Mouse (Mus musculus): ENCODE data around the gene Med12l. TPM values are rescaled to one million over a fixed set of nuclear protein-coding genes. Genes with fewer than 3 reads are reported as not detected.

The Med12l gene
- polyA plus RNA-seq, 1 experiment from 2014 or later, result 2.4 TPM

GRCm38 (mm10) chr3:59077278-59077677 lies 71.7 kb downstream of the Med12l start:
- Histone ChIP-seq H3K4me2 (no peak overlapping the region), H3K27ac (no peak overlapping the region), H3K4me3 (replicated peaks) (no peak overlapping the region), H3K9me3 (replicated peaks) (no peaks in the 10 kb centered on the region), H3K9ac (no peak overlapping the region), H3K36me3 (no peaks in the 10 kb centered on the region), H3K27me3 (no peaks in the 10 kb centered on the region), H3K4me1 (peaks cover 14% of the 10 kb centered on the region)
- WGBS, result 47% methylated on average over 4 of the region's 4 CpGs
- no peak for ATAC-seq (replicated peaks; ENCODE audit: low FRiP score)

GRCm38 (mm10) chr3:59078585-59078984 lies 73.0 kb downstream of the Med12l start:
- 56% methylated on average over 11 of the region's 11 CpGs for WGBS
- H3K4me3 ChIP-seq (replicated peaks), result no peak overlapping the region
- ATAC-seq (replicated peaks; ENCODE audit: low FRiP score), result no peak
- H3K27me3 ChIP-seq, result no peaks in the 10 kb centered on the region
- H3K36me3 ChIP-seq, result no peaks in the 10 kb centered on the region
- no peak overlapping the region for H3K4me2 ChIP-seq
- H3K9me3 ChIP-seq (replicated peaks), result no peaks in the 10 kb centered on the region
- no peak overlapping the region for H3K9ac ChIP-seq
- no peak overlapping the region for H3K27ac ChIP-seq
- H3K4me1 ChIP-seq, result peaks cover 14% of the 10 kb centered on the region

- Histone ChIP-seq H3K27ac (no peak overlapping the region), H3K4me1 (peaks cover 14% of the 10 kb centered on the region), H3K36me3 (no peaks in the 10 kb centered on the region), H3K27me3 (no peaks in the 10 kb centered on the region), H3K9me3 (replicated peaks) (no peaks in the 10 kb centered on the region), H3K4me3 (replicated peaks) (no peak overlapping the region), H3K9ac (no peak overlapping the region), H3K4me2 (no peak overlapping the region)
- ATAC-seq (replicated peaks; ENCODE audit: low FRiP score), result no peak
- 43% methylated on average over 4 of the region's 4 CpGs for WGBS
Measured at GRCm38 (mm10) chr3:59079327-59079726, 73.7 kb downstream of the Med12l start.

- 9% methylated on average over 6 of the region's 6 CpGs for WGBS
- peak; percentile 74 for ATAC-seq (replicated peaks; ENCODE audit: low FRiP score)
- Histone ChIP-seq H3K4me3 (replicated peaks) (no peak overlapping the region), H3K9me3 (replicated peaks) (no peaks in the 10 kb centered on the region), H3K4me1 (peaks cover 14% of the 10 kb centered on the region), H3K9ac (no peak overlapping the region), H3K27ac (no peak overlapping the region), H3K36me3 (no peaks in the 10 kb centered on the region), H3K27me3 (no peaks in the 10 kb centered on the region), H3K4me2 (0 out of 2 replicates have a peak overlapping the region, but pooled peaks have one; percentile 21)
Measured at GRCm38 (mm10) chr3:59080293-59080916, 74.8 kb downstream of the Med12l start.

- Histone ChIP-seq H3K36me3 (no peaks in the 10 kb centered on the region), H3K4me1 (peaks cover 14% of the 10 kb centered on the region), H3K9me3 (replicated peaks) (no peaks in the 10 kb centered on the region), H3K4me3 (replicated peaks) (no peak overlapping the region), H3K9ac (no peak overlapping the region), H3K27ac (no peak overlapping the region), H3K4me2 (peak overlapping the region; percentile 21; the same call in 1 of the 2 replicates), H3K27me3 (no peaks in the 10 kb centered on the region)
- WGBS, result 9% methylated on average over 7 of the region's 7 CpGs
- ATAC-seq (replicated peaks; ENCODE audit: low FRiP score), result peak; percentile 78
Measured at GRCm38 (mm10) chr3:59080919-59081318, 75.3 kb downstream of the Med12l start.

GRCm38 (mm10) chr3:59092702-59093101 lies 87.1 kb downstream of the Med12l start:
- no peaks in the 10 kb centered on the region for H3K36me3 ChIP-seq
- no peak overlapping the region for H3K27ac ChIP-seq
- H3K9me3 ChIP-seq (replicated peaks), result no peaks in the 10 kb centered on the region
- ATAC-seq (replicated peaks; ENCODE audit: low FRiP score), result no peak; the same call in 1 of the 2 replicates
- no peak overlapping the region for H3K4me3 ChIP-seq (replicated peaks)
- WGBS, result 55% methylated on average over 11 of the region's 11 CpGs
- H3K4me2 ChIP-seq, result no peak overlapping the region
- no peaks in the 10 kb centered on the region for H3K4me1 ChIP-seq
- no peaks in the 10 kb centered on the region for H3K27me3 ChIP-seq
- no peak overlapping the region for H3K9ac ChIP-seq

GRCm38 (mm10) chr3:59097421-59097820 lies 91.8 kb downstream of the Med12l start:
- WGBS, result 85% methylated on average over 6 of the region's 6 CpGs
- Histone ChIP-seq H3K4me3 (replicated peaks) (no peak overlapping the region), H3K27me3 (no peaks in the 10 kb centered on the region), H3K9ac (no peak overlapping the region), H3K27ac (no peak overlapping the region), H3K36me3 (no peaks in the 10 kb centered on the region), H3K4me2 (no peak overlapping the region), H3K9me3 (replicated peaks) (no peaks in the 10 kb centered on the region), H3K4me1 (no peaks in the 10 kb centered on the region)
- ATAC-seq (replicated peaks; ENCODE audit: low FRiP score), result no peak

GRCm38 (mm10) chr3:59098540-59098939 lies 92.9 kb downstream of the Med12l start:
- no peak for ATAC-seq (replicated peaks; ENCODE audit: low FRiP score)
- WGBS, result 80% methylated on average over 10 of the region's 10 CpGs

GRCm38 (mm10) chr3:59101218-59101986 lies 95.8 kb downstream of the Med12l start, which contains the start of gene Gpr171:
Gene Gpr171 (minus strand): TSS chr3:59101821.
- Histone ChIP-seq H3K36me3 (no peaks in the 10 kb centered on the region), H3K9ac (no peak within 1 kb of the TSS), H3K4me2 (no peak within 1 kb of the TSS), H3K4me3 (replicated peaks) (no peak within 1 kb of the TSS), H3K4me1 (no peaks in the 10 kb centered on the region), H3K9me3 (replicated peaks) (no peaks in the 10 kb centered on the region), H3K27me3 (no peaks in the 10 kb centered on the region), H3K27ac (no peak within 1 kb of the TSS)
- WGBS, result 63% methylated on average over 6 of the region's 6 CpGs
- no peak for ATAC-seq (replicated peaks; ENCODE audit: low FRiP score)

More at GRCm38 (mm10) chr3:59098540-59098939, 92.9 kb downstream of the Med12l start:
- Histone ChIP-seq H3K4me1 (no peaks in the 10 kb centered on the region), H3K4me3 (replicated peaks) (no peak overlapping the region), H3K36me3 (no peaks in the 10 kb centered on the region), H3K4me2 (no peak overlapping the region), H3K9me3 (replicated peaks) (no peaks in the 10 kb centered on the region), H3K27me3 (no peaks in the 10 kb centered on the region), H3K27ac (no peak overlapping the region), H3K9ac (no peak overlapping the region)

- H3K4me3 ChIP-seq (replicated peaks), result no peak overlapping the region
- WGBS, result 91% methylated on average over 2 of the region's 2 CpGs
- H3K4me1 ChIP-seq, result no peaks in the 10 kb centered on the region
- no peak overlapping the region for H3K9ac ChIP-seq
- H3K9me3 ChIP-seq (replicated peaks), result no peaks in the 10 kb centered on the region
- H3K27me3 ChIP-seq, result no peaks in the 10 kb centered on the region
- H3K4me2 ChIP-seq, result no peak overlapping the region
- no peak for ATAC-seq (replicated peaks; ENCODE audit: low FRiP score)
- no peaks in the 10 kb centered on the region for H3K36me3 ChIP-seq
- no peak overlapping the region for H3K27ac ChIP-seq
Measured at GRCm38 (mm10) chr3:59102146-59102545, 96.5 kb downstream of the Med12l start.

GRCm38 (mm10) chr3:59104462-59104861 lies 98.8 kb downstream of the Med12l start:
- no peaks in the 10 kb centered on the region for H3K27me3 ChIP-seq
- H3K4me1 ChIP-seq, result no peaks in the 10 kb centered on the region
- WGBS, result 82% methylated on average over 4 of the region's 4 CpGs

GRCm38 (mm10) chr3:59107439-59107838 lies 101.8 kb downstream of the Med12l start:
- no peaks in the 10 kb centered on the region for H3K4me1 ChIP-seq
- no peak overlapping the region for H3K27ac ChIP-seq
- no peak overlapping the region for H3K4me3 ChIP-seq (replicated peaks)
- ATAC-seq (replicated peaks; ENCODE audit: low FRiP score), result no peak
- no peaks in the 10 kb centered on the region for H3K36me3 ChIP-seq
- no peaks in the 10 kb centered on the region for H3K27me3 ChIP-seq
- H3K9ac ChIP-seq, result no peak overlapping the region
- no peaks in the 10 kb centered on the region for H3K9me3 ChIP-seq (replicated peaks)
- 97% methylated on average over 4 of the region's 4 CpGs for WGBS
- no peak overlapping the region for H3K4me2 ChIP-seq

More at GRCm38 (mm10) chr3:59104462-59104861, 98.8 kb downstream of the Med12l start:
- Histone ChIP-seq H3K27ac (no peak overlapping the region), H3K4me3 (replicated peaks) (no peak overlapping the region), H3K9me3 (replicated peaks) (no peaks in the 10 kb centered on the region), H3K9ac (no peak overlapping the region), H3K4me2 (no peak overlapping the region), H3K36me3 (no peaks in the 10 kb centered on the region)
- ATAC-seq (replicated peaks; ENCODE audit: low FRiP score), result no peak
